Mouse (Mus musculus): ENCODE data around the gene Ddr2. TPM values are rescaled to one million over a fixed set of nuclear protein-coding genes. Genes with fewer than 3 reads are reported as not detected.

The Ddr2 gene
- polyA plus RNA-seq, 1 experiment = not detected

GRCm38 (mm10) chr1:169986166-169986565 lies 124.4 kb downstream of the Ddr2 start:
- TF ChIP-seq CTCF (IDR thresholded peaks at IDR 0.05; ENCODE audit: insufficient read depth, low read depth, low read length) (no peak), POLR2A (IDR thresholded peaks at IDR 0.05; ENCODE audit: insufficient read depth, low read depth, low read length) (no peak)
- WGBS = 27% methylated on average over 1 of the region's 1 CpGs
- Histone ChIP-seq H3K27ac (ENCODE audit: insufficient read depth, low read depth, low read length) (no peak overlapping the region), H3K4me1 (ENCODE audit: control insufficient read depth, insufficient read depth, low read length) (no peaks in the 10 kb centered on the region), H3K4me3 (ENCODE audit: insufficient read depth, low read depth, low read length) (no peak overlapping the region)

GRCm38 (mm10) chr1:169977621-169978020 lies 132.9 kb downstream of the Ddr2 start:
- H3K27ac ChIP-seq (ENCODE audit: insufficient read depth, low read depth, low read length) = no peak overlapping the region
- no peaks in the 10 kb centered on the region for H3K4me1 ChIP-seq (ENCODE audit: control insufficient read depth, insufficient read depth, low read length)
- TF ChIP-seq CTCF (IDR thresholded peaks at IDR 0.05; ENCODE audit: insufficient read depth, low read depth, low read length) (no peak), POLR2A (IDR thresholded peaks at IDR 0.05; ENCODE audit: insufficient read depth, low read depth, low read length) (no peak)
- no peak overlapping the region for H3K4me3 ChIP-seq (ENCODE audit: insufficient read depth, low read depth, low read length)
- WGBS = 89% methylated on average over 4 of the region's 4 CpGs

GRCm38 (mm10) chr1:169971998-169972397 lies 138.6 kb downstream of the Ddr2 start:
- Histone ChIP-seq H3K4me1 (ENCODE audit: control insufficient read depth, insufficient read depth, low read length) (peaks cover 4% of the 10 kb centered on the region), H3K27ac (ENCODE audit: insufficient read depth, low read depth, low read length) (no peak overlapping the region), H3K4me3 (ENCODE audit: insufficient read depth, low read depth, low read length) (no peak overlapping the region)
- TF ChIP-seq CTCF (IDR thresholded peaks at IDR 0.05; ENCODE audit: insufficient read depth, low read depth, low read length) (no peak), POLR2A (IDR thresholded peaks at IDR 0.05; ENCODE audit: insufficient read depth, low read depth, low read length) (no peak)
- 85% methylated on average over 2 of the region's 2 CpGs for WGBS

GRCm38 (mm10) chr1:169970936-169971335 lies 139.6 kb downstream of the Ddr2 start:
- 86% methylated on average over 4 of the region's 4 CpGs for WGBS
- Histone ChIP-seq H3K4me1 (ENCODE audit: control insufficient read depth, insufficient read depth, low read length) (peaks cover 4% of the 10 kb centered on the region), H3K27ac (ENCODE audit: insufficient read depth, low read depth, low read length) (no peak overlapping the region), H3K4me3 (ENCODE audit: insufficient read depth, low read depth, low read length) (no peak overlapping the region)
- no peak for TF ChIP-seq CTCF (IDR thresholded peaks at IDR 0.05; ENCODE audit: insufficient read depth, low read depth, low read length)
- no peak for TF ChIP-seq POLR2A (IDR thresholded peaks at IDR 0.05; ENCODE audit: insufficient read depth, low read depth, low read length)

- WGBS = under 1% methylated on average over 9 of the region's 9 CpGs
- no peak overlapping the region for H3K27ac ChIP-seq (ENCODE audit: insufficient read depth, low read depth, low read length)
- TF ChIP-seq POLR2A (IDR thresholded peaks at IDR 0.05; ENCODE audit: insufficient read depth, low read depth, low read length) (no peak), CTCF (IDR thresholded peaks at IDR 0.05; ENCODE audit: insufficient read depth, low read depth, low read length) (no peak)
- H3K4me1 ChIP-seq (ENCODE audit: control insufficient read depth, insufficient read depth, low read length) = peaks cover 4% of the 10 kb centered on the region
- H3K4me3 ChIP-seq (ENCODE audit: insufficient read depth, low read depth, low read length) = peak overlapping the region; percentile 60
These were observed 141.1 kb downstream of the Ddr2 start for GRCm38 (mm10) chr1:169969516-169969886.

GRCm38 (mm10) chr1:169968792-169969515 lies 141.6 kb downstream of the Ddr2 start, which contains the start of gene Hsd17b7:
Hsd17b7 (minus strand) TSS chr1:169969241.
- under 1% methylated on average over 48 of the region's 48 CpGs for WGBS
- TF ChIP-seq POLR2A (IDR thresholded peaks at IDR 0.05; ENCODE audit: insufficient read depth, low read depth, low read length) (peak; percentile 77), CTCF (IDR thresholded peaks at IDR 0.05; ENCODE audit: insufficient read depth, low read depth, low read length) (no peak)

GRCm38 (mm10) chr1:169953106-169953505 lies 157.5 kb downstream of the Ddr2 start:
- Histone ChIP-seq H3K4me3 (ENCODE audit: insufficient read depth, low read depth, low read length) (no peak overlapping the region), H3K27ac (ENCODE audit: insufficient read depth, low read depth, low read length) (no peak overlapping the region), H3K4me1 (ENCODE audit: control insufficient read depth, insufficient read depth, low read length) (no peaks in the 10 kb centered on the region)
- TF ChIP-seq CTCF (IDR thresholded peaks at IDR 0.05; ENCODE audit: insufficient read depth, low read depth, low read length) = no peak
- no peak for TF ChIP-seq POLR2A (IDR thresholded peaks at IDR 0.05; ENCODE audit: insufficient read depth, low read depth, low read length)
- 98% methylated on average over 10 of the region's 10 CpGs for WGBS

More at GRCm38 (mm10) chr1:169968792-169969515, 141.6 kb downstream of the Ddr2 start, which contains the start of gene Hsd17b7:
- Histone ChIP-seq H3K27ac (ENCODE audit: insufficient read depth, low read depth, low read length) (no peak within 1 kb of the TSS), H3K4me3 (ENCODE audit: insufficient read depth, low read depth, low read length) (peak within 1 kb of the TSS; percentile 60), H3K4me1 (ENCODE audit: control insufficient read depth, insufficient read depth, low read length) (peaks cover 4% of the 10 kb centered on the region)

GRCm38 (mm10) chr1:169952636-169953035 lies 157.9 kb downstream of the Ddr2 start:
- TF ChIP-seq CTCF (IDR thresholded peaks at IDR 0.05; ENCODE audit: insufficient read depth, low read depth, low read length) (no peak), POLR2A (IDR thresholded peaks at IDR 0.05; ENCODE audit: insufficient read depth, low read depth, low read length) (no peak)
- H3K4me3 ChIP-seq (ENCODE audit: insufficient read depth, low read depth, low read length) = no peak overlapping the region
- H3K4me1 ChIP-seq (ENCODE audit: control insufficient read depth, insufficient read depth, low read length) = no peaks in the 10 kb centered on the region
- H3K27ac ChIP-seq (ENCODE audit: insufficient read depth, low read depth, low read length) = no peak overlapping the region
- 97% methylated on average over 10 of the region's 10 CpGs for WGBS

- 94% methylated on average over 6 of the region's 6 CpGs for WGBS
- no peak for TF ChIP-seq CTCF (IDR thresholded peaks at IDR 0.05; ENCODE audit: insufficient read depth, low read depth, low read length)
- no peak for TF ChIP-seq POLR2A (IDR thresholded peaks at IDR 0.05; ENCODE audit: insufficient read depth, low read depth, low read length)
These were observed 159.0 kb downstream of the Ddr2 start for GRCm38 (mm10) chr1:169951561-169951960.

More at GRCm38 (mm10) chr1:169951561-169951960, 159.0 kb downstream of the Ddr2 start:
- H3K27ac ChIP-seq (ENCODE audit: insufficient read depth, low read depth, low read length) = no peak overlapping the region
- H3K4me1 ChIP-seq (ENCODE audit: control insufficient read depth, insufficient read depth, low read length) = no peaks in the 10 kb centered on the region
- H3K4me3 ChIP-seq (ENCODE audit: insufficient read depth, low read depth, low read length) = no peak overlapping the region
